Mouse (Mus musculus) C2C12 (cell line): Measurements from ENCODE around the gene En1.

Source experiments
- CEBPB ChIP-seq: IDR thresholded peaks from one replicate; pipeline ENCODE4 v1.6.1; 2011; ENCODE audit warnings: low read depth, mild to moderate bottlenecking, control low read depth, moderate library complexity
- CTCF ChIP-seq: IDR thresholded peaks from one replicate; pipeline ENCODE4 v1.5.1; 2011; ENCODE audit not compliant: control insufficient read depth, insufficient read depth, insufficient read length
- FOSL1 ChIP-seq: IDR thresholded peaks from one replicate; pipeline ENCODE4 v1.8.0; 2011; ENCODE audit warnings: mild to moderate bottlenecking, low read length; ENCODE audit not compliant: poor library complexity, insufficient read depth, severe bottlenecking
- MAX ChIP-seq: IDR thresholded peaks from one replicate; pipeline ENCODE4 v1.6.1; 2011; ENCODE audit warnings: mild to moderate bottlenecking, control low read depth
- MYOD1 ChIP-seq: IDR thresholded peaks from one replicate; pipeline ENCODE4 v1.6.1; 2011; ENCODE audit warnings: low read depth; ENCODE audit not compliant: control insufficient read depth, insufficient read length
- MYOG ChIP-seq: IDR thresholded peaks from one replicate; pipeline ENCODE4 v1.6.1; 2011; ENCODE audit not compliant: control insufficient read depth, insufficient read length; ENCODE audit errors: extremely low read depth
- USF1 ChIP-seq: IDR thresholded peaks from one replicate; pipeline ENCODE4 v1.6.1; 2011; ENCODE audit warnings: low read depth, mild to moderate bottlenecking, control low read depth, moderate library complexity

GRCm38 (mm10) chr1:120607576-120608400, 5.6 kb downstream of the En1 start:
- TF ChIP-seq CTCF (no peak), MAX (no peak), FOSL1 (no peak), USF1 (no peak), MYOD1 (no peak), MYOG (no peak), CEBPB (no peak)
